Mouse (Mus musculus) spleen, postnatal 4 days (tissue): ENCODE measurements around the gene Cfap61.

Experiments used
- DNase-seq, 2 experiments: peaks; one replicate each; pipeline ENCODE4 v3.0.0; 2022; ENCODE audit warnings: low spot score in 2 of 2

Gene Cfap61

DNA sequence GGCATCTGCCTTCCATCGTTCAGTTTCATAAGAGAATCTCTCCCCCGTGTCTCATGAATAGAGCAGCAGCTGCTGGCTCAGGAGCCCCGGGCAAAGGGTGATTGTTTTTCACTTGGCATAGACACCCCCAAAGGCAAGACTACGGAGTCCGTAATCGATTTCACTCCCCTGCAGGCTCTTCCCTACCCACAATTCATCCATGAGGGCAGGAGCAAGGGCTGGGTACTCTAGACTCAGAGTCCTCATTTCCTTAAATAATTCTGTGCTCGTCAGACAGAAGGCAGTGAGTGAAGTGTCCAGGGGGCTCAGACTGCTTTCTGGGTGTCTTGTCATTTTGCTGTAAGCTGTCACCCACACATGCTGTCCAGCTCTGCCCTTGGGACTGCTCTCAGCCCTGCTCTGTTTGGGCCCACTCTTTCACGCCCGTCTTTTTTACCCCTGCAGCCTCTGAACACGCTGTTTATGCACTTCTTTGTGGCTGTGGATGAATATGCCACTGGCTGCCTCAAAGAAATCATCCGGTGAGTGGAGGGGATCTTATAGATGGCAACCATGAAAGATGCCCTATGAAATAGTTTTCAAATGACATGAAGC lies 15.0 kb downstream of the Cfap61 start:
- DNase-seq: no peak

DNA sequence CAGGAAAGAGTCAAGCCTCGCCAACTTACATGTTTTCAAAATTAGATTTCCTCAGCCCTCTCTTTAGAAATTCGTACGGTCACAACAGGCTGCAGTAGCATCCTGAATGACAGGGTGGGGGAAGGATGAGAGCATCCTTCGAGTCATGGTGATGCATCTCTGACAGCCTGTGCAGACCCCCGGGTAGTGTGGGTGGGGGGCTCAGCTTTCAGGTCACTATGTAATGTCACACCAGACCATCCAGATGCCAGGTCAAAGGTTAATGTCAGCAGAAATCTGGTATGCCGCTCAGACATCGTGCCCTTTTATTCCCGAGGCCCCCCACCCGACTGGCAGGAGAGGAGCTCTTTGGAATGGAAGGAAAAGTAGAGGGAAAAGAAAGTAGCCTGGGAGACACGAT lies 15.7 kb downstream of the Cfap61 start:
- no peak for DNase-seq

DNA sequence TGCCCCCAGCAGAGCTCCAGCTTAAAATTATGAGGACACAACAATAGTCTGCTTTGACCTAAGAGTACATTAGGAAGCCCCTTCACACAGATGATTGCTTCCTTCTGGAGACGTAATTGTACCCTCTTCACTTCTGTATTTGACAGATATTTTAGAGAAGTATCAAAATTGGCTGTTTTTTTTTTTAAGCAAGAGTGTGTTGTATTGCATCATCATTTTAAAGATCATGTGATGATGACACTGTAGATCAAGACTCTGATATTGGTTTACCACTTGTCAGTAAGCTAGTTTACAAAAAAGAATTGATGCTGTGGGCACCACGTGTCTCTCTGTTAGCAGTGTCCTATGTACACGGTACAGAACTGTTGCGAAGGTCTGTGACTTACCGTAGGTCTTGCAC lies 18.1 kb downstream of the Cfap61 start:
- no peak for DNase-seq

DNA sequence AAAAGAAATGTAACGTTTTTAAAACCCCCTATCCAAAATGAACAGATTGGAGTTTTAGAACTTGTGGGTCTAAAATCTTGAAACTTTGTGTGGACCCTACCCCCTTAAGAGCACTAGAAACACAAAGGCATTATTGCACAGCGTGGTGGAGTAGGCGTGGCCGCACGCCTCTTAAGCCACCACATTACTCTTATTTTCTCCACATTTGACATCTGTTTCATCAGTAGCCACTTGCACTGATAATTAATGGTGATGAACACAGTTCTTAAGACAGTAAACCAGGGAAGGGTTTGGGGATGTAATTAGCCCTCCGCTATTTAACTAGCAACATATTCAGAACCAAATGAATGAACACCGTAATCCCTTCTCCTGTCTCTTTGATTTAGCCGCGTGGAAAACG lies 21.3 kb downstream of the Cfap61 start:
- DNase-seq: no peak

DNA sequence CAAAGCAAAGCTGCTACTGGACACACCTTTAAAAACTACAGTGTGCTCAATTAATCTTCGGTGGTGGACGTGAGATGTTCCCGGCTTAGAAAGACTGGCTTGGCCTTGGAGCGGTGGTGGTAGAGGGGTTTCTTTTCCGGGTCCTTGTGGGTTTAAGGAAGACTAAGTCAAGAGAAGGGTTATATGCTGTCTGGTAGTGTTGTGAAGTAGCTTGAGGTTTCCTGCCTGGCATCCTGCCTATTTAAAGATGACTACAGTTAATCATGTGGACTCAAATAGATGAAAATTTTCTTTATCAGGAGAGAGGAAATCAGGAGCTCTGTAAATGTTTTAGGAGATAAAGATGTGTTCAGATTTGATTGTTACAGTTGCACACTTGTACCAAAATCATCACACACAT lies 21.7 kb downstream of the Cfap61 start:
- DNase-seq: no peak

DNA sequence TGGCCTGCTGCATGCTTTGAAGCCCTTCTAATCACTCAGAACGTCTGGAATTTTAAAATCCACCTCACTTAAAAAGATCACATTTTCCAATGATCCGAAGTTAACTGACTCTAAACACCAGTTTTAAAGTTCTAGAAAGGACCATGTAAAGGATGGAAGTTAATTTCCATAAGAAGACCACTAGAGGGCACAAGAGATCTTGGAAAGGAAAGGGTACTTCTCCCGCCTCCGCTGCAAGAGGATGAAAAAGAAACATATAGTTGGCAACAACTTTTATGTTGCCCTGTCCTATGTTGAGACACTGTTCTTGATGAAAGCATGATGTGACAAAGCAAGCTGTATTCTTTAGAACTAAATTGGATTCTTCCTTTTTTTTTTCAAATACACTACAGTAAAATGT lies 22.9 kb downstream of the Cfap61 start:
- no peak for DNase-seq

DNA sequence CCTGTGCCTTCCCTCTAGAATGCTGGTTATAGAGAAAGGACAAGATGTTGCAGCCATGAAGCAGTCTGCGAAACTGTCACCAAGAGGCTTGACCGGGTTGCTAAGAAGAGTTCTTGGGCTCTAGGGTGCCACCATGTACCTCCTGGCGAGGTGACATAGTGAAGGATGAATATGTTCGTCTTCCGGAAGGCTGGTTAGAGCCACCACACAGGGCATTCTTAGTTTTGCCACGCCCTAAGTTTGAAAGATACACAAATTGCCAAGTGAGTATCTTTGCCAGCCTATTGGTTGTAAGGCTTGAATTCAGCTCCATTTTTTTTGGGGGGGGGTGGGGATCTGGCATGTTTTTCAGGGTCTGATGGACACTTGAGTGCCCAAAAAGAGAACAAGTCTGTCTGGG lies 23.5 kb downstream of the Cfap61 start:
- no peak for DNase-seq

DNA sequence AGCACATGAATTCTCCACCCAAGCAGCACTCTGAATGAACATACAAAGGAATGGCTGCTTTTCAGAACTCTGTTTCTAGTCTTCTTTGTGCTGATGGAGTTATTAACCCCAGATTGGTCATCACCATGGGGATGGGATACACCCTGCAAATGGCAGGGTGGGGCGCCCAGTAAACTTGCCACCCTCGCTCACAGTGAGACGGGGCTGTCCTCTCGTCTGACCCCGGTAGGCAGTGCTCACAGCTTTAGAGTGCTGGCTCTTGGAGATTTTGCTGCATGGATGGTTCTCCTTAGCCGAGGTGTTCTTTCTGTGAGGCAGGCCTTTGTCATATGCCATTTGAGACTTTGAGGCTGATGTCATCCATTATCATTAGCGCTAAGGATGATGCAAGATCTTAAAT lies 24.0 kb downstream of the Cfap61 start:
- no peak for DNase-seq

DNA sequence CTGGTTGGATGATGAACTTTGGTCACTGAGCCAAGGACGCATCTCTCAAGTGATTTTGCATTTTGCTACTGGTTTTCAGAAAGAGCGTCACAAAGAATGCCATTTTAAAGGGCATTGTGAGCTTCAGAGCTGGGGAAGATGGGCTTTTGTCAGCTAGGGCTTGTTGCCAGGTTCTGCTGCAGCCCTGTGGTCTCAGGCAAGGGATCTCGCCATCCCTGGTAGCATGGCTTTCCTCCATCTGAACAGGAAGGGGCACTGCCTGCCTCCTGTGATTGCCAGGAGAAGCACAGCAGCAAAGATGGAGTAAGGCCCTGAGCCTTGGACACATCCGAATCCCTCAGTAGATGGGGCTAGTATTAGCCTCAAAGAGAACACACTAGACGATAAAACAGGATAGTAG lies 27.3 kb downstream of the Cfap61 start:
- no peak for DNase-seq

DNA sequence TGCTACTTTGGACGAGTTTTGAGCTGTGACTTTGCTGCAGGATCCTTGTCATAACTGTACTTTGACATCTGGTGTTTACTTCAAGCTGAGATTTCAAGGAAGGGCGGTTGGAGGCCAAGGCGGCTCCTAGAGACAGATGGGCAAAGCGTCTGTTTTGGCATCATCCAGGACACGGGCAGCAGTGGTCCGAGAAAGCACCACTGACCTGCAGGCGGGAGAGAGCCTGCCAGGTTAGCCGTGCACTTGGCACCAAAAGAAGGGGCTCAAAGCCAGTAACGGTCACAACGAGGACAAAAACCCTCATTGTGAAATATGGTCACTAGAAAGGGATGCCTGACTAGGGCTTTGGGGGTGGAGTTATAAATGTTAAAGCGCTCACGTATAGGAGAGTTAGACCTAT lies 36.2 kb downstream of the Cfap61 start:
- DNase-seq: no peak

DNA sequence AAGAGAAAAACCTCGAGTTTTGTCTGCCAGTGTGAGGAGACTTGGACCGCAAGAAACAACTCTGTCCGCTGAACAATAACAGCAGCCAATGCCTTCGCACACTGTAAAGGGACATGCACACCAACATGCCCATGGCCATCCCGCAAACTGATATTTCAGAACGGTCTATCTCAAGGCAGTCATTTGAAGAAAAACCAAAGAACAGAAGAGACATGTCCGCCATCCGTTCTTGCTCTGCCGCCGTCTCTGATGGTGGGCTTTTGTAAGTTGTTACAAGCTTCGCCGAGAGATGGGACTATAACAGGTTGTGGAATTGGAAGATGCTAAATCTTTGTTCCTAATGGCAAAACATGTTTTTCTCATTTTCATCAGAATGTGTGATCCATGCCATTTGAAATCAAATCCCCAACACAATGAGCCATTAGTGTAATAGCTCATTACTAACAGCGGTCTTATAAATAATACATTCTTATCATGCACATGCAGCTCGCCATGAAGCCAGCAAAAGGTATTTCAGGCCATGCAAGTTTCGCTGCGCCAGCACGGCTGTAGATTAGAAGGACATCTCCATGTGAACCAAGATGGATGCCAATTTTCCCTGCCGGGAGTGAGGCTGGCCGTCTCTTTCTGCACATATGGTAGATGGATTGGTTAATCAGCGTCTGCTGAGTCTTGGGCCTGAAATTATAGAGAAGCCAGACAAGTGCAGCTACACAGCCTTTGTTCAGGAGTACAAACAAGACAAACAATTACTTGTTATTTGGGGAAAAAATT lies 36.8 kb downstream of the Cfap61 start:
- no peak for DNase-seq

DNA sequence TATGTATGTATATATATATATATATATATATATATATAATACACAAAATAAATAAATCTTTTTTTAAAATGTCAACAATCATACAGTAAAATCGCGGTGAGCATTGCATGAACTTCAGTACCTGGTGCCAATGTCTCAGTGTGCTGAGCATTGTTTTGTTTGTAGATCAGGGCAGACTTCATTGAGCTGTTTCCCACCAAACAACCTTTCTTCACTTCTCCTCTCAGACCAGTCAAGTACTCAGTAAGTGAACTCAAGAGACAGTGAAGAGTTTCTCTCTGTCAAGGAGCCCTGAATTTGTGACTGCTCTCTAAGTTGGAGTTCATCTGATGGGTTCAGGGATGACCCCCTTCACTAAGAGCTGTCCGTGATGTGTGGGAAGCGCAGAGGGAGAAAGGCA lies 38.0 kb downstream of the Cfap61 start:
- DNase-seq: no peak

DNA sequence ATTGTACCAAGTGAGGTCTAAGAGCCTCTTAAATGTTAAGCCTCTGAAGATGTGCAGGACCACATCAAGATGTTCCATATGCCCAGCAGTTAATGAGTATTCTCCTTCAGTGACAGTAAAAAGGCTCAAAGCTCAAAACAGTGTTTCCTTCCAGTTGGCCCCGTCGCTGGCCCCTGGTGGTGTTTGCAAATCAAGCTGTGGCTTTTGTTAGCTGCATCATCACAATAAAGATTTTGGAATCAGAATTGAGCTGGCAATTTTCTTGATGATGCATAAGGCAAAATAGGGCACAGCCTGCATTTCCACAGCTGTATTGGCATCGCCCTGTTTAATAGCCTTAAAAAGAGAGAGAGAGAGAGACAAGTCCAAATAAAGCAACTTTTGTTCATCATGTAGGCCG lies 45.0 kb downstream of the Cfap61 start:
- DNase-seq: no peak

DNA sequence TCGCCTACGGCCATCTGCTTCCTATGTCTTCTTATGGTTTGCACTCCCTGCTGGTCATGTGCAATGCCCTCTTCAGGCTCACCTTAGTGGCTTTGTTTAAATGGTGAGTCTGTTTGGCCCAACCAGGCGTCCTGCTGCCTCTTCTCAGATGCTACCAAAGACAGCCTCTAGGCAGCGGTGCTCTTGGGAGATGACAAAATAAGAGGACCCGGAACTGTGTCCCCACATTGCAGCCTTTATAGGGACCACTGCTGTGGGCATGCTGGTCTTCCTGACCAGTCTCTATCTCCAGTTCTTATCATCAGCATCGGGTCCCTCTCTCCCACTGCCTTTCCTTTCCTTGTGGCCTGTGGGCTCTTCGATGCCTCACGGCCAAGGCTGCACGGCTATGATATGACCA lies 46.3 kb downstream of the Cfap61 start:
- peak in 1 of 2 experiments; percentile 3 for DNase-seq

DNA sequence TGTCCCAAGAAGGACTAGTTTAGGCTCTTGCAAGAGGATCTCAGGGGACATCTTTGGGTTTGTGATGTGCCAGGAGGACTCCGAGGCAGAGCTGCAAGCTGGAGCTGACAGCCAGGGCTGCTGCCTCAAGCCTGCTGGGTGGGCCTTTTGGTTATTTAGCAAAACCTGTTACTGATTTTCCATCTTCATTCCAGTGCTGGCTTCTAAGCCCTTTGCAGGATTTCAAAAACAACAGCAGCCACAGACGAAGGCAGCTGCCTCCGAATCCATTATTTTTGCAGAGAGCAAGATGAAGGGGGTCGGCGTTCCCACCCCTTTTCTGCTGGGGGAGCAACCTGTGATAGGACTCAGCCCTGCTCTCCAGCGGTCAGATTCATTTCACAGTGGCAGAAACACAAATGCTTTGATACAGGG lies 47.1 kb downstream of the Cfap61 start:
- DNase-seq: peak in 1 of 2 experiments; percentile 7

DNA sequence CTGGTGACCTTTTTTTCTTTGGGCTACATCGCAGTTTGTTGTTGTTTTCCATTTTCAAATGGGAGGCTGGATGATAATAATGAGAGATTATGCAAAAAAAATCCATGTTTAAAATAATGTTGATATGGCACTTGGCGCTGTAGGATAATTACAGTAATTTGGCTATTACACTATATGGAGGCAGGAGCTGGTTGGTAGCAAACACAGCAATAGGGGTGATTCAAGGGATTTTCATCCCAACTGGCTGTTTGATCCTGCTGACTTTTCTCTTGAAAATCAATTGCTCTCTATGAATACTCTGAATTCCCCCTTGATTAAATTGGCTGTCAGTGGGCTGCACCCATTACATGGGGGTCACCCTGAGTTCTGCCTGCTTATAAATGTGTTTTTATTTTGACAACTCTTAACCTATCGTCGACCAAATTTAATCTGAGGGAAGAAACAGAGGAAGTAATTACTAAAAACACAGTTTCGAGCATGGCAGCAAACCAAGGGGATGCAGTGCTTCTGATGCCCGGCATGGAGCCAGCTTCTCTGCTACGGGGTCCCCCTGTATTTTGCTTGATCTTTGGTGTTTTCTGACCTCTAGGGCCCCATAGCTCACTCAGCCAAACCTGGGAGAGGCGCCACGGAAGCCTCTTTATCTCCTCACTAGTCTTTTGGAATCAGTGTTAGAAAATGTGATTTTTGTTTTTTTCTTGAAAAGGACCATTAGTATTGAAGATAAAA lies 47.9 kb downstream of the Cfap61 start:
- DNase-seq: no peak

DNA sequence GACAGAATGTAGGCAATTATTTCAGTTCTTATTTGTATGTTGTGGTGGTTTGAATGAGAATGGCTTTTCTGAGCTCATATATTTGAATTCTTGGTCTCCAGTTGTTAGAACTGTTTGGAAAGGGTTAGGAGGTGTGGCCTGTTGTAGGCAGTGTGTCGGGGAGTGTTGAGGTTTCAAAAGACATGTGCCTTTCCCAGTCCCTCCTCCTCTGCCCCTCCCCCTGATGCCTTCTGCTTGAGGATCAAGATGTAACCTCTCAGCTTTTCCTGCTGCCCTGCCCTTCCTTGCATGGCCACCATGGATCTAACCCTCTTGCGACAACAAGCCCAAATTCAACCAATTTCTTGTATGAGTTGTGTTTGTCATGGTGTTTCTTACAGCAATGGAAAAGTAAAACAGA lies 53.2 kb downstream of the Cfap61 start:
- DNase-seq: no peak

DNA sequence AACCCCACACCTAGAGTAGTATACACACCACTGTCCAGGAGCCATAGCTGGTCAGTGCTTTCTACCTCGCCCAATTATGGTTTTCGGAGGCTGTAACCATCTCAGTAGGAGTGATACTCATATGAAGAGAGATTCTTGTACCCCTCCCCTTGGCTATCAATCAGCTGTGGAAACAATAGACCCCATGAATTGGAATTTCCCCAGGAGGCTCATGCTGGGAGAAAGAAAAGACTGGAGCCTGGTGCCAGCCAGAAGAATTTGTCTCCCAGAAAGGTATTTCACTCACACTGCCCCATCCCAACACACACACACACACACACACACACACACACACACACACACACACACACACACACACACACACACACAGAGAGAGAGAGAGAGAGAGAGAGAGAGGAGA lies 55.9 kb downstream of the Cfap61 start:
- DNase-seq: no peak

DNA sequence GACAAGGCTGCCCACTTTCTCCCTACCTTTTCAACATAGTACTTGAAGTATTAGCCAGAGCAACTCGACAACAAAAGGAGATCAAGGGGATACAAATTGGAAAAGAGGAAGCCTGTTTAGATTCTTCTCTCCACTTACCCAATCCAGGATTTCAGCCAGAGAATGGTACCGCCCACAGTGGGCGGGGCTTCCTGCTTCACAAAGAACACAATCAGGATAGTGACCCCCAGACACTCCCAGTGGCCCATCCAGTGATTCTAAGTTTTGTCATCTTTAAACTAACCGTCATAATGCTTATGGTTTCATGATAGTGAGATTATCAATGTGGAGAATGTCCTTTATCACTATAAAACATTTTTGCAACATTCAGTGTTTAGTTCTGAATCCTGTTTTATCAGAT lies 61.9 kb downstream of the Cfap61 start:
- DNase-seq: no peak

DNA sequence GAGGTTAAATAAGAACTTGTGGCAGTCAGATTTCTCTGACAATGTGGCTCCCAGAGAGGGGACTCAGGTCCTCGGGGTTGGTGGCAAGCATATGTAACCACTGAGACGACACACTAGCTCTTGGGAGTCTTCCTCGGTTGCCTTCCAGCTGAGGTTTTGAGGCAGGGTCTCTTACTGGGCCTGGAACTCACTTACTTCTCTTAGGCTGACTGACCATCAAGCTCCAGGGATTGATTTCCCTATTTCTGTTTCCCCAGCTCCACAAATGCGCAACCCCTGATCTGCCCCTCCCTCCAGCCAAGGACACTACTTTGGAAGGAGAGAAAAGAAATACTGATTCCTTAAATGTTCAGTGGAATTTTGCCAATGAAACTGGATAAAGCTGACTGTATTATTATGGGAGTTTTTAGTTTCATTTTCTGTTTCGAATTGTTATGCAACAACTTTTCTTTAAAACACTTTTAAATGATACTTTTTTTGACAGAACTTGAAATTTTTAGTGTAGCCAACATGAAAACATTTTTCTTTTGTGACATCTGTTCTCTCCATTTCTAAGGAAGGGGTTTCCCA lies 63.5 kb downstream of the Cfap61 start:
- no peak for DNase-seq

DNA sequence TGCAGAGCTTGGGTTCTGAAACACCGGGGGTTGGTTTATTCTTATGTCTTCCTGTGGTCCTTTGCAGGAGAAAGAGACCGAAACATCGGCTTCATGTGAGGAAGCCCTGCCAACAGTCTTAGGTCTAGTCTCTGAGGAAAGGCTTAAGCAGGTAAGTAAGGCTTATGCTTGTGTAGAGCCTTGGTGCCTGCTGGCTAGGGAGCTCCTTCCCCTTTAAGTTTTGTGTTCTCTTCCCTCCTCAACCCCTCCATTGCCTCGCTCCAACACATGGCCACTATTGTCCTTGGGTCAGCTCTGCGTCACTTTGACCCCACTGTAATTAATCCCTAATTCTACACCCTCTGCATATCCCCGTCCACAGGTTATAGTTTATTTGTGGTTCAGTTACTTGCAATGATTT lies 74.2 kb downstream of the Cfap61 start:
- peak in 1 of 2 experiments; percentile 39 for DNase-seq

DNA sequence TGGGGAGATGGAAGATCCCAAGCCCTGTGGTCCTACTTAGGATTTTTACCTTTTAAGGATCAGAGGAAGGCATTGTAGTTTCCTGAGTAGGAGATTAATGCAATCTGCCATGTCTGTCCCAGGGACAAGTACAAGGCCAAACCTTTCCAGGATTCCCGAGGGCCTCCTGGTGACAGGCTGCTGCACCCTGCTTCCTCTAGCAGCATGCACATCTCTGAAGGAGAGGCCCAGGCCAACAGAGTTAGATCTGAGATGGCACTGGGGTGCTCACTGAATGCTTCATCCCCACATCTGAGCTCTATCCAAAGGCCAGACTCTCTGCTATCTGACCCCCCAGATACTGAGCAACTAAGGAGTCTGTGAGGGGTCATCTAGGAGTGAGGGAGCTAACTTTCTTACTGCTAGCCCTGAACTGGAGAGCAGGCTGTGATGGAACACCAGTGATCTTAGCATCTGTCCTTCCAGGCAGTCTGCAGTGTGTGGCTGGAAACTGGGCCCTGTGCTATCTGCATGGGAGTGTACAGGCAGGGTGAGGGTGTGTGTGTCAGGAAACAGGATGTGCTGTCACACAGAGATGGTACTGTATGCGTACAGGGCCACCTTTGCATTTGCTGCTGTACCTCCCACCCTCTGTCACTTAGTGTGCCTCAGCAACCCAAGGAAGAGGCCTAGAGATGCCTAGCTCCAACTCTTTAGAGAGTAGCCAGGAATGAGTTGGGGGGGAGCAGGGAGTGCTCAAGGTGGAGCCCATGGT lies 75.2 kb downstream of the Cfap61 start:
- DNase-seq: peak in 1 of 2 experiments; percentile 52
